Mouse (Mus musculus) frontal cortex, adult 2 months (tissue): Measurements from ENCODE around the gene Il2rg. TPM values are rescaled to one million over a fixed set of nuclear protein-coding genes. Genes with fewer than 3 reads are reported as not detected.
A peak's percentile ranks its signal among the peaks of the same experiment; 100 is the strongest.

ENCODE experiments used
- DNase-seq, 2 experiments: peaks; one replicate each; pipeline ENCODE4 v3.0.0; 2022; ENCODE audit warnings: low spot score in 1 of 2; ENCODE audit errors: extremely low spot score in 1 of 2
- polyA plus RNA-seq: library from polyadenylated mRNA; depleted of rRNA; stranded (reverse); fragments of >200 nt; gene quantifications from 2 replicates; pipeline ENCODE4 v1.2.3, GENCODE M21; 2012; rRNA removed

Gene Il2rg
- polyA plus RNA-seq, 1 experiment: 3.8 TPM

GRCm38 (mm10) chrX:101263892-101264291, 4.2 kb downstream of the Il2rg start, which contains the start of gene Gm614:
TSS of gene Gm614 (minus strand) at chrX:101263992.
- no peak for DNase-seq

- DNase-seq: no peak
These were observed 7.4 kb downstream of the Il2rg start for GRCm38 (mm10) chrX:101260441-101261325.

GRCm38 (mm10) chrX:101256603-101257002, 11.5 kb downstream of the Il2rg start:
- peak in 1 of 2 experiments; percentile 4 for DNase-seq

- no peak for DNase-seq
These were observed 13.3 kb downstream of the Il2rg start for GRCm38 (mm10) chrX:101254740-101255139.

- peak; percentile 76 to 90 for DNase-seq
These were observed 13.9 kb downstream of the Il2rg start, which contains the start of gene Foxo4 for GRCm38 (mm10) chrX:101253952-101254729. TSS of gene Foxo4 (plus strand) at chrX:101254528.

- DNase-seq: no peak
These were observed 23.0 kb downstream of the Il2rg start for GRCm38 (mm10) chrX:101245011-101245410.

GRCm38 (mm10) chrX:101222796-101223162, 45.3 kb downstream of the Il2rg start:
- DNase-seq: no peak

GRCm38 (mm10) chrX:101221834-101222795, 45.9 kb downstream of the Il2rg start, which contains the start of gene Snx12:
TSS of gene Snx12 (minus strand) at chrX:101222563.
- peak; percentile 87 to 92 for DNase-seq

Other genes starting within 250 kb of the Il2rg start
- 0.06 and 0.10 TPM in 2 replicates for gene Tex11, start 208.6 kb downstream of the Il2rg start, polyA plus RNA-seq
- gene Slc7a3, start 182.2 kb downstream of the Il2rg start, polyA plus RNA-seq: 6.4 and 8.1 TPM in 2 replicates
- 33.4 and 33.6 TPM in 2 replicates for gene Snx12, start 45.7 kb downstream of the Il2rg start, polyA plus RNA-seq
- 11.5 and 12.2 TPM in 2 replicates for gene Foxo4, start 13.7 kb downstream of the Il2rg start, polyA plus RNA-seq
- gene Gm614, start 4.3 kb downstream of the Il2rg start, polyA plus RNA-seq: not detected in 2 replicates
- not detected in 2 replicates for gene Gm20489, start 768 bp upstream of the Il2rg start, polyA plus RNA-seq
- gene Med12, start 5.8 kb upstream of the Il2rg start, polyA plus RNA-seq: 38.8 and 48.1 TPM in 2 replicates
- gene Nlgn3, start 30.9 kb upstream of the Il2rg start, polyA plus RNA-seq: 51.7 and 58.2 TPM in 2 replicates
- gene Gjb1, start 108.1 kb upstream of the Il2rg start, polyA plus RNA-seq: 15.3 and 17.3 TPM in 2 replicates
- gene Zmym3, start 152.6 kb upstream of the Il2rg start, polyA plus RNA-seq: 182 and 236 TPM in 2 replicates
- gene Nono, start 161.1 kb upstream of the Il2rg start, polyA plus RNA-seq: 157 and 159 TPM in 2 replicates
- gene Itgb1bp2, start 180.8 kb upstream of the Il2rg start, polyA plus RNA-seq: 1.7 and 2.0 TPM in 2 replicates